ENCODE assay signal across 13 mouse cellular contexts in genomic region chr11:74845784-74846183, GRCm38 (mm10). TPM values are rescaled to one million over a fixed set of nuclear protein-coding genes. Genes with fewer than 3 reads are reported as not detected.
DNase-seq lines count a peak whose midpoint lies in the region; ATAC-seq and TF ChIP-seq lines count a peak whose summit lies in the region.
"Had no signal": no experiment of that assay in that cellular context is flagged by ENCODE, and none has a peak within 500 bp of the region (broad histone marks: within the 10 kb centered on the region; RNA-seq: fewer than 3 reads in every experiment).

No protein-coding gene starts in this region.

- peaks cover 31% of the 10 kb centered on the region for H3K4me1 ChIP-seq in kidney, postnatal 0 days (replicated peaks; ENCODE audit: insufficient read depth, low read length)
- peaks cover 6% of the 10 kb centered on the region for H3K4me1 ChIP-seq in testis, adult 2 months (ENCODE audit: control insufficient read depth, insufficient read depth, low read length)
- no peaks in the 10 kb centered on the region for H3K4me1 ChIP-seq in MEL (ENCODE audit: control insufficient read depth in 1 of 2, insufficient read depth in 2 of 2, low read length in 2 of 2)
- H3K4me1 ChIP-seq in hindbrain, embryonic 13.5 days (replicated peaks), result peaks cover 23% of the 10 kb centered on the region

- no peak for TF ChIP-seq POLR2A in testis, adult 2 months (IDR thresholded peaks at IDR 0.05; ENCODE audit: control insufficient read depth, low read depth, low read length)
- TF ChIP-seq POLR2A in MEL (IDR thresholded peaks at IDR 0.05; ENCODE audit: control insufficient read depth in 1 of 2, insufficient read depth in 1 of 2, low read depth in 1 of 2, low read length in 2 of 2, poor library complexity in 1 of 2), result no peak

- no peaks in the 10 kb centered on the region for H3K79me2 ChIP-seq in MEL (ENCODE audit: control insufficient read depth, insufficient read depth, low read length, poor library complexity)

- no peak overlapping the region for H3K9ac ChIP-seq in kidney, postnatal 0 days (ENCODE audit: low read depth, low read length)
- H3K9ac ChIP-seq in MEL (ENCODE audit: control insufficient read depth, low read depth, low read length, poor library complexity, severe bottlenecking), result no peak overlapping the region
- H3K9ac ChIP-seq in hindbrain, embryonic 13.5 days, result no peak overlapping the region
- H3K9ac ChIP-seq: limb, embryonic 13.5 days had no signal

- WGBS in kidney, postnatal 0 days, result 65% methylated on average over 3 of the region's 3 CpGs
- 66% methylated on average over 3 of the region's 3 CpGs for WGBS in hindbrain, embryonic 13.5 days

- no peak overlapping the region for H3K27ac ChIP-seq in kidney, postnatal 0 days
- no peak overlapping the region for H3K27ac ChIP-seq in testis, adult 2 months (ENCODE audit: control insufficient read depth, insufficient read depth, low read depth, low read length)
- H3K27ac ChIP-seq in MEL (ENCODE audit: control insufficient read depth, low read depth, low read length), result no peak overlapping the region
- H3K27ac ChIP-seq in hindbrain, embryonic 13.5 days, result no peak overlapping the region
- H3K27ac ChIP-seq: limb, embryonic 13.5 days had no signal

- no peak for ATAC-seq in kidney, postnatal 0 days (replicated peaks; ENCODE audit: low FRiP score, low read depth)
- no peak for ATAC-seq in hindbrain, embryonic 13.5 days (ENCODE audit: low FRiP score)
- ATAC-seq: forebrain, embryonic 16.5 days; intestine, embryonic 16.5 days had no signal

- no peak for DNase-seq in kidney, postnatal 0 days (ENCODE audit: low spot score)
- DNase-seq in kidney, adult 18-20 months, result no peak
- DNase-seq in testis, postnatal 14 days (ENCODE audit: low spot score), result no peak
- peak; percentile 86 for DNase-seq in MEL (ENCODE audit: low read depth, low spot score)
- peak; percentile 58 for DNase-seq in splenic B cell, adult 2 months (ENCODE audit: low read depth, low spot score)
- DNase-seq in cerebellum, postnatal 36 days, result no peak
- DNase-seq: heart, postnatal 14 days; thymus, postnatal 14 days had no signal

- H3K36me3 ChIP-seq in kidney, postnatal 0 days (ENCODE audit: insufficient read depth, low read length), result peaks cover 12% of the 10 kb centered on the region
- H3K36me3 ChIP-seq in testis, adult 2 months (ENCODE audit: control insufficient read depth, insufficient read depth, low read length), result no peaks in the 10 kb centered on the region
- no peaks in the 10 kb centered on the region for H3K36me3 ChIP-seq in MEL (ENCODE audit: control insufficient read depth in 1 of 2, insufficient read depth in 2 of 2, low read length in 2 of 2)
- peaks cover 14% of the 10 kb centered on the region for H3K36me3 ChIP-seq in splenic B cell, adult 2 months (ENCODE audit: control insufficient read depth, insufficient read depth, low read length, poor library complexity, severe bottlenecking)
- peaks cover 61% of the 10 kb centered on the region for H3K36me3 ChIP-seq in hindbrain, embryonic 13.5 days

- TF ChIP-seq EP300 in MEL (IDR thresholded peaks at IDR 0.05; ENCODE audit: low read depth in 1 of 2, low read length in 2 of 2), result no peak

- peak; percentile 60 for TF ChIP-seq CTCF in kidney, postnatal 0 days (IDR thresholded peaks at IDR 0.05; ENCODE audit: low read depth)
- TF ChIP-seq CTCF in testis, adult 2 months (IDR thresholded peaks at IDR 0.05; ENCODE audit: control insufficient read depth, insufficient read depth, insufficient replicate concordance, low read depth, low read length), result peak; percentile 43; the same call in 1 of the 2 replicates
- TF ChIP-seq CTCF in MEL (IDR thresholded peaks at IDR 0.05 in 2 of 3, conservative IDR thresholded peaks at IDR 0.05 in 1 of 3; ENCODE audit: control insufficient read depth in 1 of 3, insufficient read depth in 1 of 3, low read depth in 2 of 3, low read length in 3 of 3, poor library complexity in 1 of 3, severe bottlenecking in 1 of 3), result peak; percentile 73 to 85 (median 84)

- no peak overlapping the region for H3K4me3 ChIP-seq in kidney, postnatal 0 days (replicated peaks; ENCODE audit: low read depth, low read length)
- no peak overlapping the region for H3K4me3 ChIP-seq in testis, adult 2 months (ENCODE audit: control insufficient read depth, low read depth, low read length)
- no peak overlapping the region for H3K4me3 ChIP-seq in MEL (ENCODE audit: control insufficient read depth in 1 of 2, insufficient read depth in 1 of 2, low read depth in 2 of 2, low read length in 2 of 2)
- H3K4me3 ChIP-seq in hindbrain, embryonic 13.5 days, result no peak overlapping the region
- H3K4me3 ChIP-seq: limb, embryonic 13.5 days had no signal

- no peaks in the 10 kb centered on the region for H3K9me3 ChIP-seq in kidney, postnatal 0 days (replicated peaks; ENCODE audit: low read length)
- no peaks in the 10 kb centered on the region for H3K9me3 ChIP-seq in MEL (replicated peaks; ENCODE audit: insufficient read depth, low read length)
- 0 out of 2 replicates have a peak, but pooled peaks cover 4% of the 10 kb centered on the region for H3K9me3 ChIP-seq in hindbrain, embryonic 13.5 days

- H3K27me3 ChIP-seq in kidney, postnatal 0 days (ENCODE audit: insufficient read depth, low read length), result no peaks in the 10 kb centered on the region
- no peaks in the 10 kb centered on the region for H3K27me3 ChIP-seq in testis, adult 2 months (ENCODE audit: control insufficient read depth, insufficient read depth, low read length)
- H3K27me3 ChIP-seq in MEL (ENCODE audit: control insufficient read depth in 1 of 2, insufficient read depth in 2 of 2, low read length in 2 of 2), result no peaks in the 10 kb centered on the region
- no peaks in the 10 kb centered on the region for H3K27me3 ChIP-seq in splenic B cell, adult 2 months (ENCODE audit: control insufficient read depth, insufficient read depth, low read length, poor library complexity, severe bottlenecking)
- H3K27me3 ChIP-seq in hindbrain, embryonic 13.5 days, result no peaks in the 10 kb centered on the region
- H3K27me3 ChIP-seq: limb, embryonic 13.5 days had no signal

- H3K4me2 ChIP-seq in kidney, postnatal 0 days (ENCODE audit: low read length), result no peak overlapping the region
- no peak overlapping the region for H3K4me2 ChIP-seq in hindbrain, embryonic 13.5 days
- H3K4me2 ChIP-seq: limb, embryonic 13.5 days had no signal

- peak; percentile 78 for TF ChIP-seq RAD21 in MEL (IDR thresholded peaks at IDR 0.05; ENCODE audit: low read depth, low read length)

TF ChIP-seq in MEL, 35 proteins besides CTCF, POLR2A, EP300 and RAD21:
- peak; percentile 71 for TF ChIP-seq MXI1 (IDR thresholded peaks at IDR 0.05; ENCODE audit: low read depth, low read length)
- peak; percentile 87 for TF ChIP-seq MYC (IDR thresholded peaks at IDR 0.05; ENCODE audit: low read depth, low read length)
- TF ChIP-seq ZC3H11A (IDR thresholded peaks at IDR 0.05; ENCODE audit: low read depth, low read length), result peak; percentile 43
- TF ChIP-seq POLR2AphosphoS2 (IDR thresholded peaks at IDR 0.05; ENCODE audit: low read length), result peak; percentile 74; the same call in 1 of the 2 replicates
- TF ChIP-seq SIN3A (IDR thresholded peaks at IDR 0.05; ENCODE audit: low read length), result peak; percentile 79
- TF ChIP-seq SMC3 (IDR thresholded peaks at IDR 0.05; ENCODE audit: low read depth, low read length), result peak; percentile 70
- TF ChIP-seq TAL1 (IDR thresholded peaks at IDR 0.05; ENCODE audit: low read length), result no peak
- peak; percentile 40; the same call in 1 of the 2 replicates for TF ChIP-seq USF1 (IDR thresholded peaks at IDR 0.05; ENCODE audit: low read depth, low read length)
- TF ChIP-seq USF2 (IDR thresholded peaks at IDR 0.05; ENCODE audit: borderline replicate concordance in 1 of 2, insufficient read depth in 1 of 2, low read depth in 1 of 2, low read length in 2 of 2), result no peak
- peak; percentile 80 for TF ChIP-seq MAX (IDR thresholded peaks at IDR 0.05; ENCODE audit: low read length)

RNA-seq across cellular contexts. Expression of gene Mnt, which starts 15.1 kb away (rescaled TPM):
- polyA plus RNA-seq in kidney, postnatal 0 days (2015; fragmentation: Nextera tagmentation; extraction: Ambion mirVana), result 5.5 and 5.7 TPM in 2 replicates
- polyA plus RNA-seq in testis, adult 2 months (2012; rRNA removed), result 42.6 and 44.0 TPM in 2 replicates
- total RNA-seq in MEL (2012; rRNA removed), result 5.8 and 7.7 TPM in 2 replicates
- polyA plus RNA-seq in MEL (2012; ENCODE audit: insufficient read depth in 1 of 2, insufficient read length in 2 of 2, low read depth in 1 of 2, low replicate concordance in 2 of 2, missing spikeins in 1 of 2), result 10 to 100 TPM in 1 of 2 experiments, not detected in 1; 37.3 TPM
- 9.0 and 9.1 TPM in 2 replicates for polyA plus RNA-seq in hindbrain, embryonic 13.5 days (2015; fragmentation: Nextera tagmentation; extraction: Ambion mirVana)

RNA-seq across cellular contexts. Expression of gene Sgsm2, which starts 51.1 kb away (rescaled TPM):
- 4.9 TPM in 2 replicates for polyA plus RNA-seq in kidney, postnatal 0 days (2015; fragmentation: Nextera tagmentation; extraction: Ambion mirVana)
- 27.9 and 30.7 TPM in 2 replicates for polyA plus RNA-seq in testis, adult 2 months (2012; rRNA removed)
- 7.2 and 8.0 TPM in 2 replicates for total RNA-seq in MEL (2012; rRNA removed)
- 10 to 100 TPM in 1 of 2 experiments, not detected in 1; 15.1 TPM for polyA plus RNA-seq in MEL (2012; ENCODE audit: insufficient read depth in 1 of 2, insufficient read length in 2 of 2, low read depth in 1 of 2, low replicate concordance in 2 of 2, missing spikeins in 1 of 2)
- 17.8 and 19.1 TPM in 2 replicates for polyA plus RNA-seq in hindbrain, embryonic 13.5 days (2015; fragmentation: Nextera tagmentation; extraction: Ambion mirVana)

RNA-seq across cellular contexts. Expression of gene Tsr1, which starts 52.1 kb away (rescaled TPM):
- 31.6 and 32.7 TPM in 2 replicates for polyA plus RNA-seq in kidney, postnatal 0 days (2015; fragmentation: Nextera tagmentation; extraction: Ambion mirVana)
- 14.7 and 15.1 TPM in 2 replicates for polyA plus RNA-seq in testis, adult 2 months (2012; rRNA removed)
- 165 and 178 TPM in 2 replicates for total RNA-seq in MEL (2012; rRNA removed)
- 100 to 1,000 TPM; 123 to 129 TPM for polyA plus RNA-seq in MEL (2012; ENCODE audit: insufficient read depth in 1 of 2, insufficient read length in 2 of 2, low read depth in 1 of 2, low replicate concordance in 2 of 2, missing spikeins in 1 of 2)
- 29.4 and 29.6 TPM in 2 replicates for polyA plus RNA-seq in hindbrain, embryonic 13.5 days (2015; fragmentation: Nextera tagmentation; extraction: Ambion mirVana)

Comparison
In these comparisons a context has a peak if more than half of its experiments do, and no peak if none do; other contexts are left out.
1. DNase-seq: peak in MEL (single experiment) and splenic B cell, adult 2 months (single experiment); none in kidney, postnatal 0 days (single experiment), kidney, adult 18-20 months (single experiment), testis, postnatal 14 days (single experiment) and cerebellum, postnatal 36 days (0 of 2).
2. Peak in every context shown above with its lines, with median percentiles within 50 percentile points of each other: CTCF ChIP-seq.